Mouse (Mus musculus): ENCODE measurements around the gene Exosc10.
A peak's percentile ranks its signal among the peaks of the same experiment; 100 is the strongest.

Exosc10 gene

DNA sequence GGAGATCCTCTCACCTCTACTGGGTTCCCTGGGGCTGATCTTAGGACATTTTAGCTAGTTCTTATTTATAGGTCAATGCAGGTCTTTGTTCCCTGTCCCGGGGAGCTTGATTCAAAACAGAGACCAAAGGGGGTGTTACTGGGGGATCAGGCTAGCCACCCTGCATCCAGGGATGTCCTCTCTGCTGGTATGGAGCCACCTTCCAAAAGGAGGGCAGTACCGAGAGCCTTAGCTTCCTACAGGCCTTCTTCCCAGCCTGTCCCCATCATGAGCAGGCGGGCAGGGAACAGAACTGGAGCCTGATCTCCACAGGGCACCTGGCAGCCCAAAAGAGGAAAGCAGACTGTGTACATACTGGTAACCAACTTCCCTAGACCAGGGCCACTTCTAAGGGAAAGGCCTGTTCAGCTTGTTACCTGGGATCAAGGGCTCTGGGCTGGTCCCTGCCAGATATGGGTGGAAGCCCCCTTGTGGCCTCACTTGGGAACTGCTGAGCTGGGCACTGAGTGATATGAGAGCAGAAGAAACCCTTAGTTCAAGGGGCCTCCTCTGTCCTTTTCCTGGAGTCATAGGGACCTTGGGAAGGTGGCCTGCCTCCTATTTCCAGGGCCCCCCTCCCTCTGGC lies 46.4 kb downstream of the Exosc10 start:
- peak; percentile 39 for DNase-seq (ENCODE audit: low read depth, low spot score)

DNA sequence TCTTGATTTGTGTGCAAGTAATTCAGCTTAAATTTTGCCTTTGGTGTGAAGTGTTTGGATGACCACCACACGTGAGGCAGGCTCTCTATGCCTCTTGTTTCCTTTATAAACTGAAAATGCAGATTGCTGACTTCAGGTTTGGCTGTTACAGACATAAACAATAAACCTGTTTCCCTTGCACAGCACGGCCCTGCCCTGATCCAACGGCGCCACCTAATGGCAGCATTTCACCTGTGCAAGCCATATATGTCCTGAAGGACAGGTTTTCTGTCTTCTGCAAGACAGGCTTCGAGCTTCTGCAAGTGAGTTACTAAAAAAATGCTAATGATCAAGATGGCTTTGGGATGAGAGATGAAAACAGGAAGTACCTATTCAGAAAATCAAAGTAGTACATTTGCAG lies 49.5 kb downstream of the Exosc10 start:
- peak; percentile 46 for DNase-seq (ENCODE audit: low read depth, low spot score)

DNA sequence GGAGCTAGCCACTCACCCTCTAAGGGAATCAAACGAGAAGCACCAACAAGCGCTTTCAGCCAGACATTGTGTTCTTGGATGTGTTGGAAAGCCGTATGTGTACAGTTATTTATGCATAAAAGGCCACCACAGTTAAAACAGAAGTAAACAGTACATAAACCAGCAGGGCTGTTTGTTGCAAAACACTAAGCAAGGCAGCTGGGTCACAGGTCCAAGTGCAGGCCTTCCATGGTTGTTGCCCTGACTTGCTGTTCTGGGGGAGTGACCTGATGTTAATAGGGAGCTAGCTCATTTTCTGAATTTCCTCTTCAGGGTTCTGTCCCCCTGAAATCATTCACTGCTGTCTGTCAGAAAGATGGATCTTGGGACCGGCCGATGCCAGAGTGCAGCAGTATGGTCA lies 51.6 kb downstream of the Exosc10 start:
- DNase-seq (ENCODE audit: low read depth, low spot score) = no peak

DNA sequence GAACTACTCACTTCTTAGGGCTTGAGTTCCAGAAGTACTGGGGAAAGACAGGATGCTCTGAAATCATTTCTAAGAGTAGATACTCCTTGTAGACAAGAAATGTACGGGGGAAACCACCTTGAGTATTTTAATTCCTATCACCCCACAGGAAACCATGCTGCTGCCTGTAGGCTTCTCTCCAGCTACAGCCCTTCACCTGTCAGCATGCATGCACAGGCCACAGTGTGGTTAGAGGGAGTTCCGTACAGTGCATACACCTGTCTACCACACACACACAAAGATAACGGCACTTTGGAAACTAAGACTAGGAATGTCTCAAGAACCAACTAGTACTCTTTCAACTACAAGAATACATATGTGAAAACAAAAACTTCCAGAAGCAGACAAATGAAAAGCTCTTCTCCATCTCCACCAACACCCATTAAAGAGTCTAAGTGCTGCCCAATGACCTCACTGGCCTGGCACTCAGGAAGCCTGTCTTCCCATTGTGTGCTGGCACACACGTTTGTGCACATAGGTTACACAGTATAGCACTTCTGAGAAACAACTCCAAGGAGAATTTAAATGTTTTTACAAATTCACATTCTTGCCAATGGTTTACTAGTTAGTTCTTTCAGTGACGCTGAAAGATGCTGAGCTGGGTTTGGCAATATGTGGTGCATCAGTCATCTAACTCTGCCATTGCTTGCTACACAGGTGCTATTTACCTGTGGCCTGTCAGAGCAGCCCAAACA lies 52.6 kb downstream of the Exosc10 start:
- no peak for DNase-seq (ENCODE audit: low read depth, low spot score)

DNA sequence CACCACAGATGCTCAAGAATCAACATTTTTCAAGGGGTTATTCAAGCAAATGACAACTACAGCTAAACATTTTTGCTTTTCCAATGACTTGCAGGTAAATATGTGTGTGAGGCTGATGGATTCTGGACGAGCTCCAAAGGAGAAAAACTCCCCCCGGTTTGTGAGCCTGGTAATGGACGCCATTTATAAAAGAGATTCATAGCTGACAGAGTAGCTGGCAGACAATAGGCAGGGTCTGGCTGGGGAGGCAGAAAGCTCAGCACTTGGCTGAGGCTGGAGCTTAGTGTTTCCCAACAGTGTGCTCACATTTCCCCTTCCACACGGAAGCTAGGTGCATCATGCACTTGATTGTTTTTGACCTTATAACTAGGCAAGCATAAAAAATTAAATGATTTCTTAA lies 54.3 kb downstream of the Exosc10 start:
- DNase-seq (ENCODE audit: low read depth, low spot score) = no peak

GRCm38 (mm10) chr4:148613738-148614137 lies 55.5 kb downstream of the Exosc10 start:
- DNase-seq (ENCODE audit: low read depth, low spot score) = no peak

GRCm38 (mm10) chr4:148619805-148620204 lies 61.6 kb downstream of the Exosc10 start:
- no peak for DNase-seq (ENCODE audit: low read depth, low spot score)

GRCm38 (mm10) chr4:148620718-148621117 lies 62.5 kb downstream of the Exosc10 start:
- no peak for DNase-seq (ENCODE audit: low read depth, low spot score)

DNA sequence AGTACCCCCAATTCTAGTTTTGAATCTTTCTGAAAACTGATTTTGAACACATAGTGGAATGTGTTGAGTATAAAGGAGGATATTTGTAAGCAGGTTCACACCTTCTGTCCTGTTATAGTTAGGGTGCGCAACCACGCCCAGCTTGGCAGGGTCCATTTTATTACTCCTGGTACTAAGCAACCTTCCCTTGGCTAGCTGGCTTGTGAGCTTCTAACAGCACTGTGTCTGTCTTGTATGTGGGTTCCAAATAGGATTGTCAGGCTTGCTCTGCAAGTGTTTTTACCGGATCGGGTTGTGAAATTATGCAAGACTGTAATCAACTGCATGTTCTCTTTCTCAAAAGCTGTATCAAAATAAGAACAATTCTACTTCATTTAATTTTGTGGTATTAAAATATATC lies 64.3 kb downstream of the Exosc10 start:
- no peak for DNase-seq (ENCODE audit: low read depth, low spot score)

DNA sequence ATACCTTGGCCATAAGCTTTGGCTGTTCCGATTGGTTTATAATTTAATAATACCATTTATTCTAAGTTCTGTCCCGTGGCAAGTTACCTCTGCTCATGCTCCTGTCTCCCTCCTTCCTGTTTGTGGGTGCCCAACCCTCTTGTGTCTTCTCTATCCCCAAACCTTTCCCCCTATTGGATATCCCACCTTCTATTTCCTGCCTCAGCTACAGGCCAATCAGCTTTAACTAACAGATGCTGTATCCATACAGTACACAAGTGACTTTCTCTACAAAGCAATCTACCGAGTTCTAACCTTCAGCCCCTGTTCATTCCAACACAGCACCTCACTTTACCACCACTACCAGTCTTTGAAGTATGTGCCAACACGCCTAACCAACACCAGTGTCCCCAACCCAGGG lies 65.4 kb downstream of the Exosc10 start:
- no peak for DNase-seq (ENCODE audit: low read depth, low spot score)

- no peak for DNase-seq (ENCODE audit: low read depth, low spot score)
Observed at GRCm38 (mm10) chr4:148625010-148625409, 66.8 kb downstream of the Exosc10 start.

DNA sequence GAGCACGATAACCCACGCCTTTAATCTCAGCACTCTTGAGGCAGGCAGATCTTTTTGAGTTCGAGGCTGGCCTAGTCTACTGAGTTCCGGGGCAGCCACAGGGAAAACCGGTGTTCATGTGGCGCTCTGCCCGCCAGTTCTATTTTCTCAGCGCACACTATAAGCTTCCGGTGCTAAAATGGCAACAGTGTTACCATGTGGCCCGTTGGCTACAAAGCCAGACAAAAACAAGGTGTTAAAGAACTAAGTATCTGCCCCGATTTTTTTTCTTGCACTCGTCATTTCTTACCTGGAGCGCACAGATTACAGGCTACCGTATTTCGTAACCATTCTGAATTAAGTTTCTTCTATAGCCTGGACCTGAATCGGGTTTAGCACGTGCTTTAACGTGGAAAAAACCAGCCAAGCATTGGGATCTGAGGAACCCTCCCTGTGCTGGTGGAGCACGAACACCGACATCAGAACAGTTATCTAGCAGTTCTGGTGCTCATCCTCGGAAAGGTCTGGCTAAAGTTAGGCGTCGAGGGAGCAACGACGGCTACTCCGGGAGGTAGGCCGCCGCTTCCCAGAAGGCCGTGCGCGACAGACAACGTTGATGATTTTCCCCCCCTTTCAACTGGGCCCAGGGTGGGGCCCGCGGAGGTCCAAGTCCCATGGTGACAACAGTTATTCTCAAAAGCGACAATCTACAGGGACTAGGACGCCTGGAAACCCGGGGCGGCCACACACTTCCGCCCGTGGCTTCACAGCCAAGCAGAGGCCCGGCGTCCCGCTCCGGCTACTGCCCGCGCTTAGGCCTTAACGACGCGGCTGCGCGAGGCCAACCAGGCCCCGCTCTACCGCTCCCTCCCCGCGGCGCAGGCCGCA lies 67.8 kb downstream of the Exosc10 start:
- peak; percentile 20 for DNase-seq (ENCODE audit: low read depth, low spot score)

DNA sequence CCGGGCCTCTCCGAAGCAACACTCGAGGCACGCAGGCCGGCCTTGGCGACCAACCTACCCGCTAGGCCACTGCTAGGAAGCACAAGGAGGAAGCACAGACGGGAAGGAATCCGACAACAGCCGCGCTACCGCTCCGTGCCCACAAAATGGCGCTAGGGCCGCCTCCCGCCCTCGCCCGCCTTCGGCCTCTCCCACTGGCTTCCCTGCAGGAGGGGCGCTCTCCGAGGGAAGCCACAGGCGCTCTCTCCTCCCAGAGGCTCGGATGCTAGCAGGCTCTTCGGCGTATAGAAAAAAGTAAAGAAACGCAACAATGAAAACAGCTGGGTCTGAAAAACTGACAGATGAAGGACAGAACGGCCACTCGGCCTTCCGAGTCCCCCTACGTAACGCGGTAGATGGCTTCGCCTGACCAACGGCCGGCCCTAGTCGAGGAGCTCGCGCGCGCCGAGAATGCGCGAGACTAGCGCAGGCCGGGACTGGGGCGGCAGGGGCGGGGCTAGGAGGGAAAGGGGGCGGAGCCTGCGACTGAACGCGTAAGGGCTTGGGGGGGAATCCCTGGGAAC lies 68.5 kb downstream of the Exosc10 start, which contains the start of gene Tardbp:
Tardbp (minus strand) TSS at position 397 of the 563 bp plus-strand sequence.
- peak; percentile 93 for DNase-seq (ENCODE audit: low read depth, low spot score)

GRCm38 (mm10) chr4:148627246-148627645 lies 69.0 kb downstream of the Exosc10 start:
- DNase-seq (ENCODE audit: low read depth, low spot score) = no peak

Data from embryo, embryonic 11.5 days (tissue).